Mouse (Mus musculus): ENCODE data around the gene Ldb2. TPM values are rescaled to one million over a fixed set of nuclear protein-coding genes. Genes with fewer than 3 reads are reported as not detected.

Ldb2 gene
- polyA plus RNA-seq, 1 experiment from 2014 or later, result 16.0 TPM

- ATAC-seq (replicated peaks; ENCODE audit: extremely low read depth, insufficient read depth, low FRiP score), result no peak
- no peak overlapping the region for H3K27ac ChIP-seq (ENCODE audit: low read length)
Observed at GRCm38 (mm10) chr5:44727995-44728394, 71.5 kb downstream of the Ldb2 start.

GRCm38 (mm10) chr5:44726546-44727476 lies 72.7 kb downstream of the Ldb2 start:
- WGBS, result 59% methylated on average over 14 of the region's 14 CpGs
- H3K4me3 ChIP-seq (ENCODE audit: low read length), result no peak overlapping the region
- H3K4me1 ChIP-seq (ENCODE audit: control insufficient read depth, insufficient read depth, low read length), result 0 out of 2 replicates have a peak, but pooled peaks cover 4% of the 10 kb centered on the region
- H3K9ac ChIP-seq (ENCODE audit: low read length), result no peak overlapping the region
- no peak overlapping the region for H3K4me2 ChIP-seq (ENCODE audit: low read depth, low read length)
- H3K27ac ChIP-seq (ENCODE audit: low read length), result peak overlapping the region; percentile 3; the same call in 1 of the 2 replicates
- no peak; the same call in 1 of the 2 replicates for ATAC-seq (replicated peaks; ENCODE audit: extremely low read depth, insufficient read depth, low FRiP score)
- H3K9me3 ChIP-seq (replicated peaks; ENCODE audit: control insufficient read depth, low read length), result no peaks in the 10 kb centered on the region
- no peaks in the 10 kb centered on the region for H3K36me3 ChIP-seq (ENCODE audit: control insufficient read depth, insufficient read depth)
- no peaks in the 10 kb centered on the region for H3K27me3 ChIP-seq (ENCODE audit: control insufficient read depth, insufficient read depth, low read length)

More at GRCm38 (mm10) chr5:44727995-44728394, 71.5 kb downstream of the Ldb2 start:
- no peak overlapping the region for H3K4me3 ChIP-seq (ENCODE audit: low read length)
- no peaks in the 10 kb centered on the region for H3K36me3 ChIP-seq (ENCODE audit: control insufficient read depth, insufficient read depth)
- 77% methylated on average over 11 of the region's 11 CpGs for WGBS
- no peak overlapping the region for H3K4me2 ChIP-seq (ENCODE audit: low read depth, low read length)
- no peaks in the 10 kb centered on the region for H3K9me3 ChIP-seq (replicated peaks; ENCODE audit: control insufficient read depth, low read length)
- H3K4me1 ChIP-seq (ENCODE audit: control insufficient read depth, insufficient read depth, low read length), result 0 out of 2 replicates have a peak, but pooled peaks cover 4% of the 10 kb centered on the region
- H3K27me3 ChIP-seq (ENCODE audit: control insufficient read depth, insufficient read depth, low read length), result no peaks in the 10 kb centered on the region
- no peak overlapping the region for H3K9ac ChIP-seq (ENCODE audit: low read length)

- ATAC-seq (replicated peaks; ENCODE audit: extremely low read depth, insufficient read depth, low FRiP score), result no peak
- H3K9me3 ChIP-seq (replicated peaks; ENCODE audit: control insufficient read depth, low read length), result no peaks in the 10 kb centered on the region
- H3K4me1 ChIP-seq (ENCODE audit: control insufficient read depth, insufficient read depth, low read length), result 0 out of 2 replicates have a peak, but pooled peaks cover 4% of the 10 kb centered on the region
- H3K9ac ChIP-seq (ENCODE audit: low read length), result no peak overlapping the region
- no peaks in the 10 kb centered on the region for H3K36me3 ChIP-seq (ENCODE audit: control insufficient read depth, insufficient read depth)
- 60% methylated on average over 2 of the region's 2 CpGs for WGBS
- no peak overlapping the region for H3K4me3 ChIP-seq (ENCODE audit: low read length)
- no peak overlapping the region for H3K4me2 ChIP-seq (ENCODE audit: low read depth, low read length)
- H3K27ac ChIP-seq (ENCODE audit: low read length), result no peak overlapping the region
- H3K27me3 ChIP-seq (ENCODE audit: control insufficient read depth, insufficient read depth, low read length), result no peaks in the 10 kb centered on the region
Observed at GRCm38 (mm10) chr5:44725501-44725900, 74.0 kb downstream of the Ldb2 start.

- H3K27ac ChIP-seq (ENCODE audit: low read length), result no peak overlapping the region
- no peak for ATAC-seq (replicated peaks; ENCODE audit: extremely low read depth, insufficient read depth, low FRiP score)
- H3K27me3 ChIP-seq (ENCODE audit: control insufficient read depth, insufficient read depth, low read length), result no peaks in the 10 kb centered on the region
- H3K4me3 ChIP-seq (ENCODE audit: low read length), result no peak overlapping the region
- no peaks in the 10 kb centered on the region for H3K9me3 ChIP-seq (replicated peaks; ENCODE audit: control insufficient read depth, low read length)
- 73% methylated on average over 1 of the region's 1 CpGs for WGBS
- no peaks in the 10 kb centered on the region for H3K36me3 ChIP-seq (ENCODE audit: control insufficient read depth, insufficient read depth)
- no peaks in the 10 kb centered on the region for H3K4me1 ChIP-seq (ENCODE audit: control insufficient read depth, insufficient read depth, low read length)
- H3K9ac ChIP-seq (ENCODE audit: low read length), result no peak overlapping the region
- no peak overlapping the region for H3K4me2 ChIP-seq (ENCODE audit: low read depth, low read length)
Observed at GRCm38 (mm10) chr5:44719872-44720271, 79.6 kb downstream of the Ldb2 start.

GRCm38 (mm10) chr5:44714508-44714907 lies 85.0 kb downstream of the Ldb2 start:
- Histone ChIP-seq H3K4me1 (ENCODE audit: control insufficient read depth, insufficient read depth, low read length) (peaks cover 3% of the 10 kb centered on the region; the same call in 1 of the 2 replicates), H3K9ac (ENCODE audit: low read length) (no peak overlapping the region), H3K9me3 (replicated peaks; ENCODE audit: control insufficient read depth, low read length) (no peaks in the 10 kb centered on the region), H3K4me3 (ENCODE audit: low read length) (no peak overlapping the region), H3K27ac (ENCODE audit: low read length) (no peak overlapping the region), H3K4me2 (ENCODE audit: low read depth, low read length) (no peak overlapping the region), H3K36me3 (ENCODE audit: control insufficient read depth, insufficient read depth) (no peaks in the 10 kb centered on the region), H3K27me3 (ENCODE audit: control insufficient read depth, insufficient read depth, low read length) (no peaks in the 10 kb centered on the region)
- ATAC-seq (replicated peaks; ENCODE audit: extremely low read depth, insufficient read depth, low FRiP score), result no peak
- 60% methylated on average over 4 of the region's 4 CpGs for WGBS

- Histone ChIP-seq H3K9me3 (replicated peaks; ENCODE audit: control insufficient read depth, low read length) (no peaks in the 10 kb centered on the region), H3K9ac (ENCODE audit: low read length) (no peak overlapping the region), H3K4me2 (ENCODE audit: low read depth, low read length) (no peak overlapping the region), H3K36me3 (ENCODE audit: control insufficient read depth, insufficient read depth) (no peaks in the 10 kb centered on the region), H3K27ac (ENCODE audit: low read length) (no peak overlapping the region), H3K4me3 (ENCODE audit: low read length) (no peak overlapping the region), H3K4me1 (ENCODE audit: control insufficient read depth, insufficient read depth, low read length) (peaks cover 3% of the 10 kb centered on the region; the same call in 1 of the 2 replicates), H3K27me3 (ENCODE audit: control insufficient read depth, insufficient read depth, low read length) (no peaks in the 10 kb centered on the region)
- no peak for ATAC-seq (replicated peaks; ENCODE audit: extremely low read depth, insufficient read depth, low FRiP score)
- WGBS, result 54% methylated on average over 5 of the region's 5 CpGs
Observed at GRCm38 (mm10) chr5:44713181-44713789, 86.2 kb downstream of the Ldb2 start.

GRCm38 (mm10) chr5:44711211-44711610 lies 88.3 kb downstream of the Ldb2 start:
- Histone ChIP-seq H3K36me3 (ENCODE audit: control insufficient read depth, insufficient read depth) (no peaks in the 10 kb centered on the region), H3K4me2 (ENCODE audit: low read depth, low read length) (no peak overlapping the region), H3K9me3 (replicated peaks; ENCODE audit: control insufficient read depth, low read length) (no peaks in the 10 kb centered on the region), H3K27ac (ENCODE audit: low read length) (no peak overlapping the region), H3K4me3 (ENCODE audit: low read length) (no peak overlapping the region), H3K4me1 (ENCODE audit: control insufficient read depth, insufficient read depth, low read length) (peaks cover 3% of the 10 kb centered on the region; the same call in 1 of the 2 replicates), H3K27me3 (ENCODE audit: control insufficient read depth, insufficient read depth, low read length) (no peaks in the 10 kb centered on the region), H3K9ac (ENCODE audit: low read length) (no peak overlapping the region)
- 32% methylated on average over 5 of the region's 5 CpGs for WGBS
- ATAC-seq (replicated peaks; ENCODE audit: extremely low read depth, insufficient read depth, low FRiP score), result no peak

GRCm38 (mm10) chr5:44710132-44710871 lies 89.2 kb downstream of the Ldb2 start:
- no peaks in the 10 kb centered on the region for H3K9me3 ChIP-seq (replicated peaks; ENCODE audit: control insufficient read depth, low read length)
- H3K36me3 ChIP-seq (ENCODE audit: control insufficient read depth, insufficient read depth), result no peaks in the 10 kb centered on the region
- H3K27me3 ChIP-seq (ENCODE audit: control insufficient read depth, insufficient read depth, low read length), result no peaks in the 10 kb centered on the region
- H3K27ac ChIP-seq (ENCODE audit: low read length), result no peak overlapping the region
- H3K9ac ChIP-seq (ENCODE audit: low read length), result no peak overlapping the region
- H3K4me2 ChIP-seq (ENCODE audit: low read depth, low read length), result no peak overlapping the region
- peaks cover 3% of the 10 kb centered on the region; the same call in 1 of the 2 replicates for H3K4me1 ChIP-seq (ENCODE audit: control insufficient read depth, insufficient read depth, low read length)
- H3K4me3 ChIP-seq (ENCODE audit: low read length), result no peak overlapping the region
- ATAC-seq (replicated peaks; ENCODE audit: extremely low read depth, insufficient read depth, low FRiP score), result no peak
- WGBS, result 64% methylated on average over 4 of the region's 4 CpGs
